In the genomic region with DNA sequence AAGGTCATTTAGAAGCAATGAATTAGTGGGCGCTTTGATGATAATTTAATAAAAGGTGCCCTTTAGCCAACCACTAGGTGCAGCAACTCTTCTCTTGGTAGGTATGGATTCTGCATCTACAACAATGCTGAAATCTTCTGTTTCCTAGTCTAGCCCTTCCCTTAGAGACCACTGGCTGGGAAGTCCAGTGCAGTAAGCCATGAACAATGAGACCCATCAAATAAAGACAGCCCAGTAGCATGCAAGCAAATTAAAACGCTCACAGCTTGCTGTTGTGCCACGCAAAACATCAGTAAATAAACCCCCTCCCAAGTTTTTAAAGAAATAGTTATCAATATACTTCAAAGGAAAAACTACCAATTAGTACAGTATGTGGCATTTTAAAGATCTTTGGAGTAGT, we compare ENCODE assay signal across 12 mouse cellular contexts. TPM values are rescaled to one million over a fixed set of nuclear protein-coding genes. Genes with fewer than 3 reads are reported as not detected.
A peak's percentile ranks its signal among the peaks of the same experiment; 100 is the strongest.
DNase-seq lines count a peak whose midpoint lies in the region; ATAC-seq and TF ChIP-seq lines count a peak whose summit lies in the region.
"Had no signal": no experiment of that assay in that cellular context is flagged by ENCODE, and none has a peak within 500 bp of the region (broad histone marks: within the 10 kb centered on the region; RNA-seq: fewer than 3 reads in every experiment).

No protein-coding gene starts in this region.

- ATAC-seq in heart, embryonic 14.5 days (ENCODE audit: insufficient number of reproducible peaks, insufficient read depth, low FRiP score, low read depth), result no peak
- peak; percentile 54 for ATAC-seq in forebrain, embryonic 14.5 days
- ATAC-seq in limb, embryonic 13.5 days (ENCODE audit: low FRiP score, low read depth), result no peak
- ATAC-seq in megakaryocyte progenitor cell, adult 5-6 weeks (replicated peaks; ENCODE audit: poor library complexity), result no peak
- ATAC-seq in megakaryocyte-erythroid progenitor cell, adult 5-6 weeks (replicated peaks; ENCODE audit: low FRiP score, low TSS enrichment, poor library complexity, severe bottlenecking), result no peak

- peak overlapping the region; percentile 85 for H3K4me2 ChIP-seq in heart, embryonic 14.5 days (ENCODE audit: low read length)
- peak overlapping the region; percentile 56 for H3K4me2 ChIP-seq in forebrain, embryonic 14.5 days (ENCODE audit: low read length)
- H3K4me2 ChIP-seq in limb, embryonic 13.5 days (replicated peaks), result peak overlapping the region; percentile 68

- H3K9ac ChIP-seq in heart, embryonic 14.5 days (ENCODE audit: low read length), result no peak overlapping the region
- no peak overlapping the region for H3K9ac ChIP-seq in heart, adult 2 months (ENCODE audit: low read depth, low read length)
- no peak overlapping the region; the same call in 1 of the 2 replicates for H3K9ac ChIP-seq in forebrain, embryonic 14.5 days (ENCODE audit: low read length)
- H3K9ac ChIP-seq in limb, embryonic 13.5 days, result no peak overlapping the region

- intact Hi-C loops in heart, adult 2 months (cut with DNase I), result no loop called here

- H3K27me3 ChIP-seq in heart, embryonic 14.5 days (ENCODE audit: control insufficient read depth, insufficient read depth, low read length), result no peaks in the 10 kb centered on the region
- no peaks in the 10 kb centered on the region for H3K27me3 ChIP-seq in heart, adult 2 months (ENCODE audit: control insufficient read depth, insufficient read depth, low read length)
- H3K27me3 ChIP-seq in forebrain, embryonic 14.5 days (replicated peaks; ENCODE audit: control insufficient read depth, insufficient read depth, low read length), result no peaks in the 10 kb centered on the region
- no peaks in the 10 kb centered on the region for H3K27me3 ChIP-seq in limb, embryonic 13.5 days
- H3K27me3 ChIP-seq: CH12.LX had no signal

- no peaks in the 10 kb centered on the region for H3K79me2 ChIP-seq in heart, adult 2 months (replicated peaks; ENCODE audit: control insufficient read depth, insufficient read depth, low read length)

- no peak for DNase-seq in heart, adult 2 months
- DNase-seq in R1 (ENCODE audit: low read depth, low spot score), result peak; percentile 3
- peak; percentile 33 for DNase-seq in forebrain, embryonic 14.5 days (ENCODE audit: low spot score)
- no peak for DNase-seq in gastrocnemius, postnatal 4 days (ENCODE audit: low spot score in 2 of 2)
- DNase-seq: kidney, adult 11 months had no signal

- no peak for TF ChIP-seq POLR2A in heart, adult 2 months (IDR thresholded peaks at IDR 0.05; ENCODE audit: insufficient read depth, low read depth, low read length)

- no peak overlapping the region for H3K27ac ChIP-seq in heart, embryonic 14.5 days (replicated peaks in 1 of 2; ENCODE audit: control insufficient read depth in 1 of 2, insufficient read depth in 1 of 2, low read depth in 2 of 2, low read length in 2 of 2)
- no peak overlapping the region for H3K27ac ChIP-seq in heart, adult 2 months
- H3K27ac ChIP-seq in forebrain, embryonic 14.5 days (ENCODE audit: low read depth, low read length), result no peak overlapping the region; the same call in 1 of the 2 replicates
- no peak overlapping the region for H3K27ac ChIP-seq in limb, embryonic 13.5 days

- no peak for TF ChIP-seq EP300 in heart, adult 2 months (IDR thresholded peaks at IDR 0.05; ENCODE audit: insufficient read depth, low read depth, low read length)

- 0 out of 2 replicates have a peak, but pooled peaks cover 3% of the 10 kb centered on the region for H3K9me3 ChIP-seq in heart, embryonic 14.5 days (ENCODE audit: control insufficient read depth, low read length)
- no peaks in the 10 kb centered on the region for H3K9me3 ChIP-seq in forebrain, embryonic 14.5 days (replicated peaks; ENCODE audit: control insufficient read depth, low read length)
- 0 out of 2 replicates have a peak, but pooled peaks cover 7% of the 10 kb centered on the region for H3K9me3 ChIP-seq in limb, embryonic 13.5 days

- no peak for TF ChIP-seq CTCF in heart, adult 2 months (IDR thresholded peaks at IDR 0.05)

- no peaks in the 10 kb centered on the region for H3K36me3 ChIP-seq in heart, embryonic 14.5 days (ENCODE audit: control insufficient read depth, insufficient read depth, low read length)
- H3K36me3 ChIP-seq in heart, adult 2 months (ENCODE audit: control insufficient read depth, insufficient read depth, low read length), result no peaks in the 10 kb centered on the region
- H3K36me3 ChIP-seq in forebrain, embryonic 14.5 days (ENCODE audit: control insufficient read depth, insufficient read depth, low read length), result no peaks in the 10 kb centered on the region
- no peaks in the 10 kb centered on the region for H3K36me3 ChIP-seq in limb, embryonic 13.5 days

- H3K4me1 ChIP-seq in heart, embryonic 14.5 days (ENCODE audit: control insufficient read depth in 2 of 2, insufficient read depth in 2 of 2, low read length in 2 of 2), result peaks cover 0 to 4% of the 10 kb centered on the region in 2 experiments; a peak in 3 of 4 replicates
- H3K4me1 ChIP-seq in heart, adult 2 months (ENCODE audit: control insufficient read depth, insufficient read depth, low read length), result no peaks in the 10 kb centered on the region
- peaks cover 18% of the 10 kb centered on the region for H3K4me1 ChIP-seq in forebrain, embryonic 14.5 days (ENCODE audit: control insufficient read depth, insufficient read depth, low read length)
- H3K4me1 ChIP-seq in limb, embryonic 13.5 days, result peaks cover 18% of the 10 kb centered on the region

- H3K4me3 ChIP-seq in heart, embryonic 14.5 days (ENCODE audit: control insufficient read depth in 1 of 2, insufficient read depth in 1 of 2, low read depth in 1 of 2, low read length in 2 of 2), result no peak overlapping the region
- H3K4me3 ChIP-seq in heart, adult 2 months, result no peak overlapping the region
- H3K4me3 ChIP-seq in forebrain, embryonic 14.5 days (ENCODE audit: low read depth, low read length), result no peak overlapping the region
- H3K4me3 ChIP-seq in limb, embryonic 13.5 days, result no peak overlapping the region

- WGBS in heart, embryonic 14.5 days, result 56% methylated on average over 3 of the region's 3 CpGs
- WGBS in heart, adult 2 months, result 73% methylated on average over 3 of the region's 3 CpGs
- WGBS in forebrain, embryonic 14.5 days, result 28% methylated on average over 3 of the region's 3 CpGs
- WGBS in limb, embryonic 13.5 days, result 56% methylated on average over 3 of the region's 3 CpGs

RNA-seq across cellular contexts. Expression of gene Gm21954, which starts 10.9 kb away (rescaled TPM):
- not detected in 2 replicates for polyA plus RNA-seq in heart, embryonic 14.5 days (2014; fragmentation: Nextera tagmentation; extraction: Ambion mirVana)
- total RNA-seq in heart, adult 2 months (2021), result not detected
- polyA plus RNA-seq in heart, adult 2 months (2012; rRNA removed), result not detected in 2 replicates
- not detected in 2 replicates for polyA plus RNA-seq in forebrain, embryonic 14.5 days (2014; fragmentation: Nextera tagmentation; extraction: Ambion mirVana)
- not detected in 2 replicates for polyA plus RNA-seq in limb, embryonic 13.5 days (2015; fragmentation: Nextera tagmentation; extraction: Ambion mirVana)
- not detected in 2 replicates for total RNA-seq in megakaryocyte progenitor cell, adult 5-6 weeks (2015)
- total RNA-seq in megakaryocyte progenitor cell, adult 5-6 weeks (2017), result not detected in 2 replicates
- not detected in 2 replicates for total RNA-seq in megakaryocyte-erythroid progenitor cell, adult 5-6 weeks (2014; fragmentation: Nextera tagmentation)
- total RNA-seq in megakaryocyte-erythroid progenitor cell, adult 5-6 weeks (2017), result not detected in 2 replicates
- total RNA-seq in gastrocnemius, postnatal 4 days (2021), result not detected
- total RNA-seq: CH12.LX; left cerebral cortex, adult 8-10 months had no signal
- polyA plus RNA-seq: activated CD4-positive, CD25-positive, alpha-beta regulatory T cell, adult 4 months had no signal

Comparison
In these comparisons a context has a peak if more than half of its experiments do, and no peak if none do; other contexts are left out.
1. DNase-seq: peak in R1 (single experiment) and forebrain, embryonic 14.5 days (single experiment); none in heart, adult 2 months (0 of 2) and gastrocnemius, postnatal 4 days (0 of 2).
2. Peak in every context shown above with its lines, with median percentiles within 50 percentile points of each other: H3K4me2 ChIP-seq.